Mouse (Mus musculus): ENCODE measurements at regions not wholly inside any gene's neighbourhood (a gene's known extent, or its start where the extent isn't known, plus 50 kb on each side); places are given as distances from the start of the nearest gene placed in this dataset.
"Not testable (repeated sequence)": the region's sequence is repeated elsewhere in the genome, so short reads cannot be mapped to it uniquely, and the experiment has no call there.

DNA sequence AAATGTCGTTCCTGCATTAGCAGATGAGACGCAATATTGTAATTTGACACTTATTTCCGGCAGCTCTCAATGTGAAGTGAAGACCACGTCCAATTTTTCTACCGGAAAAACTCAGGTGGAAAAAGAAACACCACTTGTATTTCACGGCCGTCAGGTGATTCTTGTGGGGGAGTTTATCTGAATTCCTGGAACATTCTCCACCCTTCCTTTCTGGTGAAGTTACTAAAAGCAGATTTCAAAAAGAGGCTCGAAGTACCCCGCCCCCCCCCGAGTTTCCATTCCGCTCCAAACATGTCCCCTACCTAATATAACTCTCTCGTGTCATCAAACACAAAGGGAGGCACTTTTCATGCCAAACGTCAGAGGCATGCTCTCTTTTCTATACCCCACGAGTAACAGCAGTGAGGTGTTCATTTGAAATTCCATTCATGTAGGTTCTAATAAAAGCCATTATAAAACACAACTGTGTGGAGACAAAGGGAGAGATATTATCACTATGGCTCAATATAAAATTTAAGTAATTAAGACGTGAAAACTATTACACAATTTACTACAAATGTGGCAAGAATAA lies 281.5 kb downstream of the Vrk1 start:
- DNase-seq (ENCODE audit: low spot score in 2 of 2) = no peak
- intact Hi-C loops (cut with DNase I) = no loop called here

- intact Hi-C loops (cut with DNase I) = no loop called here
- no peak for DNase-seq (ENCODE audit: low spot score in 2 of 2)
Measured at GRCm38 (mm10) chr12:106293117-106293516, 283.1 kb downstream of the Vrk1 start.

DNA sequence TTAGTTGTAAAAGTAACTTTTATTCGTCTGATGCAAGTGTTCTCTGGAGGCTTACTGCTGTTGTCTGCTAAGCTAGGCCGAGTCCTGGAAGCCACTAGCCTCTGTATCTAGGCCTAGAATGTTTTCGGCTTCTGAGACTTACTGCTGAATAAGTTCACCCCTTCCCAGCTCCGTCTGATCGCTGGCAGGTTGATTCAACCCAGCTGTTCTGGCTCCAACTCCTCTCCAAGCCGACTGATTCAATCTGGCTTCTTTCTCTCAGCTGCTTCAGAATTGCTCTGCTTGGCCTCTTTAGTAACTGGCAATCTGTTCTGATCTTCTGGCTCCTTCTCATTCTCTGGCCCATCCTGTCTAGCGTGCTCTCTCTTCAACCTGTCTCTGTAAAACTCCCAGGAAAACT lies 285.6 kb downstream of the Vrk1 start:
- DNase-seq (ENCODE audit: low spot score in 2 of 2) = no peak
- intact Hi-C loops (cut with DNase I) = no loop called here

DNA sequence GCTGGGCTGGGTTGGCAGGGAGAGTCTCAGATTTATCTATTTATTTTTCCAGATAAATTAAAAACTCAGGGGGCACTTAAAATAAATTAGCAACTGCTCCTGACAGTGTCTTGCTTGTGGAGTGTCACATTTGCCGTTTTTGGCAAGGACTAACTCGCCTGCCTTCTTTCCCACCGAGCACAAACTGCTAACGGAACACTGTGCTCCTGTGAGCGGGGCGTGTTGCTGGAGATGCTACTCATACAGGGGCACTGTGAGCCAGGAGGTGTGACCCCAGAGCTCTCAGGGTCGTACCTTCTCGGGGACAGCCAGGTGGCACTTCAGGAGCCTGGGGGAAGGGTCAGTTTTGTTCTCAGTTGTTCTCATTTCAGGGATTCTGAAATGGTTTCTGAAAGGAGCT lies 292.6 kb downstream of the Vrk1 start:
- intact Hi-C loops (cut with DNase I) = loop anchor here (10.0 kb wide), 2 partner anchors 72 to 1702 kb away; partner anchors contain the start of gene Bcl11b
- peak in 1 of 2 experiments; percentile 54 for DNase-seq (ENCODE audit: low spot score in 2 of 2)

GRCm38 (mm10) chr12:106308291-106308955 lies 298.4 kb downstream of the Vrk1 start:
- no peak for DNase-seq (ENCODE audit: low spot score in 2 of 2)
- intact Hi-C loops (cut with DNase I) = loop anchor here (10.0 kb wide), 2 partner anchors 66 to 1696 kb away; partner anchors contain the start of gene Bcl11b

GRCm38 (mm10) chr12:106308956-106309610 lies 299.1 kb downstream of the Vrk1 start:
- intact Hi-C loops (cut with DNase I) = loop anchor here (10.0 kb wide), 2 partner anchors 66 to 1696 kb away; partner anchors contain the start of gene Bcl11b
- DNase-seq (ENCODE audit: low spot score in 2 of 2) = no peak

- intact Hi-C loops (cut with DNase I) = no loop called here
- DNase-seq (ENCODE audit: low spot score in 2 of 2) = no peak
Measured at GRCm38 (mm10) chr12:106310171-106310570, 300.1 kb downstream of the Vrk1 start.

DNA sequence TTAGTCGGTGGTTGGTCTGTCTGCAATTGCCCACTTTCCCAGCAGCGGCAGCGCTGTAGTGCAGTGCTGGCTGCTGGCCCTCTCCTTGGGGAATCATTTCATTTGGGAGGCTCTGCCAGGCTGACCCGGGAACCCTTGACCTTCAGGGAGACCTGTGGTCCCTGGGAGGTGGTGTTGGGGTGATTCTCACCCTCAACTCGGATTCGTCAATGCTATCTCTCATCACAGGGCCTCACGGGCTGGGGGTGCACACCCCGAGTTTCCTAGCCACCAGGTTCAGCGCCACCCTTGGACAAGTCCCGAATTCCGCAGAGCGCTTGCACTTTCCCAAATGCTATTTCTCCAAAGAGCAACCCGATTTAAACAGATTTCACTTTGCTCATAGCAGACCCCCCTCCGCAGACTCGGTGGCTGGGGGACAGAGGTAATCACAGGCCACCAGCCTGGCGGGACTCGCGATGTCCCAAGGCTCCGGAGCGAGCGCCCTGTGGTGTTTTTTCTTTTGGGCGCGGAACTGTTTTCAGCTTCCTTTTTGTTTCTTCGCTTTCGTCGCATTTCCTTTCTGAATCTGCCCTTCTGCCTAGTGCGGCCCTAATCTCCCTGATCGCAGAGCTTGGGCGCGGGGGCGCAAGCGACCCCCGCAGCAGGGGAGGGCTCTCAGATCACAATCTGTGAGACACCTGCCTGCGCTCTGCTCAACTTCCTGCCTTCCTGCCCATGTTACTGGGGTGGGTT lies 300.7 kb downstream of the Vrk1 start:
- no peak for DNase-seq (ENCODE audit: low spot score in 2 of 2)
- intact Hi-C loops (cut with DNase I) = no loop called here

DNA sequence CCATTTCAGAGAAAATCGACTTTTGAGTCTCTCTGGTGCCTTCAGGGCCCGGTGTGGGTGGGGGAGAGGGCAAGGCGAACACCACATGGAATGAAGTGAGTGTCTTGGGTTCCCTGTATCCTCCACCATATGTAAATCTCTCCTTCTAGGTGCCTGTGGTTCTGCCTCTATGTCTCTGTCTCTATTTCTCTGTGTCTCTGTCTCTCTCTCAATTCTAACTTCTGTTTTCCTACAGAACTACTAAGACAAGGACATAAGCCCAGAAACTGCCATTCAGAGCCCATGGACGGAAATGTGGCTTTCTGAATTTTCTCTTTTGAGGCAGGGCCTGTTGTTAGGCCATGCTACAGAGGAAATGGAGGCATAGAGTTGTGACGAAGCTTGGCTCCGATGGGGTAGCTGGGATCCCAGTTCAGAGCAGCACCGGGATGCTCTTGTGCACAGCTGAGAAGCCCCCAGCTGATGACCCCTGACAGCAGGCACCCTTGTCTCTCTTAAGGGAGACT lies 301.3 kb downstream of the Vrk1 start:
- no peak for DNase-seq (ENCODE audit: low spot score in 2 of 2)
- intact Hi-C loops (cut with DNase I) = no loop called here

- DNase-seq (ENCODE audit: low spot score in 2 of 2) = no peak
- intact Hi-C loops (cut with DNase I) = no loop called here
Measured at GRCm38 (mm10) chr12:106311831-106312600, 302.0 kb downstream of the Vrk1 start.

GRCm38 (mm10) chr12:106317738-106318137 lies 307.7 kb downstream of the Vrk1 start:
- no peak for DNase-seq (ENCODE audit: low spot score in 2 of 2)
- intact Hi-C loops (cut with DNase I) = no loop called here

DNA sequence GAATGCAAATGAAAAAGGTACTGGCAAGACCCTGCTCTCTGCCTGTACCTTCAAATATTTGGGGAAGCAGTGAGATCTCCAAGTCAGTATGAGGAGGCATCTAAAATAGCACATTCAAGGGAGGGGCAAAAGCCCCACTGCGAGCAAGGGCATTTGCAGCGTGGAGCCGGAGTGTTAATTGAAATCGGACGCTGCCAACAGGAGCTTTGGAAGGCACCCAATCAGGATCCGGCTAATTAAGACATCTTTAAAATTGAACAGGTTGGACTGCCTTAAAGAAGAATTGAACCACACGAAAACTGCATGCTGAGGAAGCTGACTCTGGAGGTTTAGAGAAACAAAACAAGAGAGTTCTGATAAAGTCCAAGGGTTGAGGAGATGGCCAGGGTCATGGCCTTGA lies 311.5 kb downstream of the Vrk1 start:
- no peak for DNase-seq (ENCODE audit: low spot score in 2 of 2)

DNA sequence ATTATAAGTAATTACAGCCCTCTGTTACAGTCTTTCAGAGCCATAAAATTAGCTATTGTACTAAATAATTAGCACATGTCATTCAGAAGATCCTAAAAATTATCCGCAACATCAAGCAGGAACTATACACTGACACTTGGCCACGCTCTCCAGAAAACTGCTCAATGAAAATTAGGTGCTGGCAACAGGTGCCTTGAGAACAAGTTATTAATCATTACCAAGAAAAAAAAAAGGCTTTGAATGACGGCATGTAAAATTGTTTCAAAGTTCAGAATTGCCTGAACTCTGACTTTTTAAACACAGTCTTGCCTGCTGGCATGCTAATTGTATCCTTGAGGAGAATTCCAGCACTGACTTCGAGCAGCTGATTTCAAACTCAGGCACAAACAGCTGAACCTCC lies 316.6 kb downstream of the Vrk1 start:
- no peak for DNase-seq (ENCODE audit: low spot score in 2 of 2)
- intact Hi-C loops (cut with DNase I) = no loop called here

More for the DNA sequence above, 311.5 kb downstream of the Vrk1 start:
- intact Hi-C loops (cut with DNase I) = no loop called here

GRCm38 (mm10) chr12:106327351-106327750 lies 317.3 kb downstream of the Vrk1 start:
- no peak for DNase-seq (ENCODE audit: low spot score in 2 of 2)
- intact Hi-C loops (cut with DNase I) = no loop called here

GRCm38 (mm10) chr12:106357867-106358266 lies 347.8 kb downstream of the Vrk1 start:
- DNase-seq (ENCODE audit: low spot score in 2 of 2) = peak in 1 of 2 experiments; percentile 34
- intact Hi-C loops (cut with DNase I) = no loop called here

DNA sequence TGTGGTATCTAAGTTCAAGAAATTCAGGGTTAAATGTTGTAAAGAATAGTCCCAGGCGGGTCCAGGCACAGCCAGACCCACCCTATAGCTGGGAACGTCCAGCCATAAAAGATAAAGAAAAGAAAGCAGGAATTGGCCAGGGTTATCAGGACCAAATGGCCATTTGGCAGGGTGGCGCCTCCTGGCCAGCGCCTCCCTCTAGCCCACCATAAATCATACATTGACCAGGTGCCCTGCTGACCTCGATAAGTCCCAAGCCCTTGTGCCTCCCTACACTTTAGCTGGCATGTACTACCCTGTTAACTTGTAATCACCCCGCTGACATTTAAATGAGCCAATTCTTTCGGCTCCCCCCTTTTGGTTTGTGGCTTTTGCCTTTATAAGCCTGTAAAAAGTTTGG lies 351.6 kb downstream of the Vrk1 start:
- DNase-seq (ENCODE audit: low spot score in 2 of 2); intact Hi-C loops (cut with DNase I): not testable (repeated sequence)

GRCm38 (mm10) chr12:106374840-106375375 lies 364.9 kb downstream of the Vrk1 start:
- intact Hi-C loops (cut with DNase I) = loop anchor here (5.0 to 10.0 kb wide), 2 partner anchors 70 to 102 kb away; no protein-coding TSS in a partner anchor
- DNase-seq (ENCODE audit: low spot score in 2 of 2) = peak in 1 of 2 experiments; percentile 44

DNA sequence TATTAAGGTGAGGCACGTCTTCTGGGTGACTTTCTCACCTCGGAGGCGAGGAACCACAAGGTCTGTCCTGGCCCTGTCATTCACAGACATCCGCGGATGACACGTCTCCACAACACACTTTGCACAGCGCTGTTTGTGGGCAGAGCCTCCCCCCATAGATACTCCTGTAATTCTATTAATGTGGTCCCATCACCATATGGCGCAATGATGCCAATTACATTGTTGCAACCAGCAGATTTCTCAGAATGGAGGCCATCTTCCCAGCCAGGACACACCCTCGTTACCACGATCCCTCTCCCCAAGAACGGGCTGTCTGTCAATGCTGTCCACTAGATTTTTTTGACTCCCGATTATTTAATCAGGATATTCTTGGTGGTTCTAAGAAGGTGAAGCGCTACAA lies 365.9 kb downstream of the Vrk1 start:
- no peak for DNase-seq (ENCODE audit: low spot score in 2 of 2)
- intact Hi-C loops (cut with DNase I) = loop anchor here (5.0 to 10.0 kb wide), 2 partner anchors 71 to 101 kb away; no protein-coding TSS in a partner anchor

- intact Hi-C loops (cut with DNase I) = loop anchor here (5.0 to 10.0 kb wide), 2 partner anchors 72 to 101 kb away; no protein-coding TSS in a partner anchor
- no peak for DNase-seq (ENCODE audit: low spot score in 2 of 2)
Measured at GRCm38 (mm10) chr12:106376783-106377182, 366.8 kb downstream of the Vrk1 start.

Measured in left cerebral cortex, postnatal 14 days (tissue).